Mouse (Mus musculus) embryo, embryonic 11.5 days (tissue): ENCODE results near the gene Crip1.

ENCODE experiments used
- DNase-seq: peaks from one replicate; pipeline ENCODE4 v3.0.0-alpha.2; 2012; ENCODE audit warnings: low read depth, low spot score

Gene Crip1

GRCm38 (mm10) chr12:113145591-113145990 lies 525 bp upstream of the Crip1 start:
- no peak for DNase-seq

GRCm38 (mm10) chr12:113147481-113147880 lies 1.4 kb downstream of the Crip1 start:
- DNase-seq: no peak

- no peak for DNase-seq
Measured at GRCm38 (mm10) chr12:113148381-113149035, 2.4 kb downstream of the Crip1 start.

- DNase-seq: no peak
Measured at GRCm38 (mm10) chr12:113149341-113149740, 3.2 kb downstream of the Crip1 start.

GRCm38 (mm10) chr12:113149896-113150295 lies 3.8 kb downstream of the Crip1 start:
- DNase-seq: no peak

GRCm38 (mm10) chr12:113150591-113150990 lies 4.5 kb downstream of the Crip1 start:
- DNase-seq: no peak

- DNase-seq: no peak
Measured at GRCm38 (mm10) chr12:113151046-113151445, 4.9 kb downstream of the Crip1 start.

GRCm38 (mm10) chr12:113151661-113152271 lies 5.7 kb downstream of the Crip1 start:
- no peak for DNase-seq

- no peak for DNase-seq
Measured at GRCm38 (mm10) chr12:113152272-113152661, 6.2 kb downstream of the Crip1 start.

- no peak for DNase-seq
Measured at GRCm38 (mm10) chr12:113152991-113153525, 6.9 kb downstream of the Crip1 start.

GRCm38 (mm10) chr12:113153971-113154370 lies 7.9 kb downstream of the Crip1 start:
- DNase-seq: no peak

GRCm38 (mm10) chr12:113154747-113155075 lies 8.6 kb downstream of the Crip1 start:
- DNase-seq: no peak

GRCm38 (mm10) chr12:113155076-113155771 lies 9.1 kb downstream of the Crip1 start:
- DNase-seq: no peak

GRCm38 (mm10) chr12:113155887-113156539 lies 9.9 kb downstream of the Crip1 start, which contains the start of gene Tedc1:
TSS of gene Tedc1 (plus strand) at chr12:113156421.
- DNase-seq: peak; percentile 99

- no peak for DNase-seq
Measured at GRCm38 (mm10) chr12:113156540-113156929, 10.4 kb downstream of the Crip1 start.

GRCm38 (mm10) chr12:113157002-113157401 lies 10.9 kb downstream of the Crip1 start:
- DNase-seq: no peak

- no peak for DNase-seq
Measured at GRCm38 (mm10) chr12:113157521-113157920, 11.4 kb downstream of the Crip1 start.

GRCm38 (mm10) chr12:113157971-113158370 lies 11.9 kb downstream of the Crip1 start:
- no peak for DNase-seq

GRCm38 (mm10) chr12:113163561-113164006 lies 17.5 kb downstream of the Crip1 start:
- no peak for DNase-seq

GRCm38 (mm10) chr12:113168031-113168536 lies 22.0 kb downstream of the Crip1 start:
- DNase-seq: no peak

- no peak for DNase-seq
Measured at GRCm38 (mm10) chr12:113176960-113177725, 31.0 kb downstream of the Crip1 start.
